Comparison of ENCODE assay signal across 9 mouse cellular contexts in the genomic region with DNA sequence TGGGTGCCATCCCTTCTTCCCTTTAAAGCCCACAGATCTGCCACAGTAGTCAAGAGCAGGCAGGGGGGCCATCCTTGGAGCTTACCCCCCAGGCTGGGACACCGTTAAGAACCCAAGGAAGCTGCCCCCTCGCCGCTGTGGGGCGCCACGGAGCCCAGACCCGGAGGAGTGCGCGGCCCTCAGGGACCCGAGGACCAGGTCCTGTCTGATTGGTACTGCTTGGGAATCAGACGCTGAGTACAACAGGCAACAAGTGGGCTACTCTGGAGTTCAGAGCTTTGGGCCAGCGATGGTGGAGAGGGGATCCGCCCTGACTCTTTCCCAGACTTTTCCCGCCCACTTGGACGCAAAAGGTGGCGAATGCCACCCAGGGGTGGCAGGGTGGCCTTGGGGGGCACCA. TPM values are rescaled to one million over a fixed set of nuclear protein-coding genes. Genes with fewer than 3 reads are reported as not detected.
A peak's percentile ranks its signal among the peaks of the same experiment; 100 is the strongest.
DNase-seq lines count a peak whose midpoint lies in the region; ATAC-seq and TF ChIP-seq lines count a peak whose summit lies in the region.
"Had no signal": no experiment of that assay in that cellular context is flagged by ENCODE, and none has a peak within 500 bp of the region (broad histone marks: within the 10 kb centered on the region; RNA-seq: fewer than 3 reads in every experiment).

No protein-coding gene starts in this region.

- H3K36me3 ChIP-seq in heart, embryonic 13.5 days = no peaks in the 10 kb centered on the region
- H3K36me3 ChIP-seq in limb, embryonic 15.5 days = no peaks in the 10 kb centered on the region
- H3K36me3 ChIP-seq in myocyte (ENCODE audit: control insufficient read depth, insufficient read depth) = peaks cover 4% of the 10 kb centered on the region
- H3K36me3 ChIP-seq: G1E had no signal

- peak overlapping the region; percentile 90 for H3K9ac ChIP-seq in heart, embryonic 13.5 days
- H3K9ac ChIP-seq in limb, embryonic 15.5 days = peak overlapping the region; percentile 55

- peaks cover 37% of the 10 kb centered on the region for H3K4me1 ChIP-seq in heart, embryonic 13.5 days
- peaks cover 29% of the 10 kb centered on the region for H3K4me1 ChIP-seq in limb, embryonic 15.5 days

- H3K4me3 ChIP-seq in heart, embryonic 13.5 days = peak overlapping the region; percentile 65
- peak overlapping the region; percentile 59 for H3K4me3 ChIP-seq in limb, embryonic 15.5 days
- H3K4me3 ChIP-seq in myocyte = peak overlapping the region; percentile 87

- peak overlapping the region; percentile 76 for H3K4me2 ChIP-seq in heart, embryonic 13.5 days
- H3K4me2 ChIP-seq in limb, embryonic 15.5 days = peak overlapping the region; percentile 54
- peak overlapping the region; percentile 81 for H3K4me2 ChIP-seq in myocyte (ENCODE audit: low read depth)

- H3K27me3 ChIP-seq in heart, embryonic 13.5 days (replicated peaks) = peaks cover 15% of the 10 kb centered on the region; the same call in 1 of the 2 replicates
- H3K27me3 ChIP-seq in limb, embryonic 15.5 days = peaks cover 4% of the 10 kb centered on the region; the same call in 1 of the 2 replicates
- no peaks in the 10 kb centered on the region for H3K27me3 ChIP-seq in myocyte (ENCODE audit: control insufficient read depth, insufficient read depth, insufficient read length)

- DNase-seq in gastrocnemius, postnatal 14 days = peak; percentile 23
- DNase-seq in gastrocnemius, adult 8-10 months (ENCODE audit: low spot score in 2 of 2) = no peak
- peak; percentile 10 for DNase-seq in brain, embryonic 14.5 days (ENCODE audit: low read depth)
- DNase-seq in frontal cortex, postnatal 36 days (ENCODE audit: low spot score in 2 of 2) = no peak
- no peak for DNase-seq in right cerebral cortex, postnatal 14 days

- no peak for TF ChIP-seq CTCF in brain, embryonic 14.5 days (IDR thresholded peaks at IDR 0.05; ENCODE audit: borderline replicate concordance, extremely low read depth, insufficient read depth, insufficient read length)

- WGBS in heart, embryonic 13.5 days = 3% methylated on average over 15 of the region's 15 CpGs
- 7% methylated on average over 15 of the region's 15 CpGs for WGBS in limb, embryonic 15.5 days

- peak overlapping the region; percentile 12 for H3ac ChIP-seq in myocyte (ENCODE audit: control insufficient read depth, insufficient read length)

- peaks cover 54% of the 10 kb centered on the region for H3K79me2 ChIP-seq in myocyte (ENCODE audit: control insufficient read depth, insufficient read depth)

- intact Hi-C loops in gastrocnemius, postnatal 14 days (cut with DNase I; ENCODE audit: low total_unique reads) = no loop called here

- ATAC-seq in heart, embryonic 13.5 days (ENCODE audit: extremely low read depth, insufficient number of reproducible peaks, low FRiP score, low TSS enrichment) = peak; percentile 43; the same call in 1 of the 2 replicates
- ATAC-seq in limb, embryonic 15.5 days (ENCODE audit: insufficient number of reproducible peaks, low FRiP score, low TSS enrichment, low read depth) = no peak

- H3K27ac ChIP-seq in heart, embryonic 13.5 days (replicated peaks) = peak overlapping the region; percentile 63
- H3K27ac ChIP-seq in limb, embryonic 15.5 days = peak overlapping the region; percentile 0; the same call in 1 of the 2 replicates

- no peaks in the 10 kb centered on the region for H3K9me3 ChIP-seq in heart, embryonic 13.5 days
- H3K9me3 ChIP-seq in limb, embryonic 15.5 days = no peaks in the 10 kb centered on the region
- H3K9me3 ChIP-seq: G1E had no signal

- TF ChIP-seq POLR2A in brain, embryonic 14.5 days (IDR thresholded peaks at IDR 0.05; ENCODE audit: borderline replicate concordance, extremely low read depth, insufficient read depth, insufficient read length, poor library complexity, severe bottlenecking) = no peak
- no peak for TF ChIP-seq POLR2A in myocyte (IDR thresholded peaks at IDR 0.05; ENCODE audit: insufficient read length, low read depth)

TF ChIP-seq in myocyte, 11 proteins besides CTCF, POLR2A, EP300 and RAD21:
- TF ChIP-seq REST (IDR thresholded peaks at IDR 0.05; ENCODE audit: insufficient read depth, insufficient read length) = no peak
- no peak for TF ChIP-seq POLR2AphosphoS2 (IDR thresholded peaks at IDR 0.05; ENCODE audit: insufficient read length, low read depth)
- TF ChIP-seq MYOG (IDR thresholded peaks at IDR 0.05; ENCODE audit: control insufficient read depth in 1 of 3, insufficient read depth in 1 of 3, insufficient read length in 2 of 3, low read depth in 2 of 3) = no peak
- TF ChIP-seq TCF3 (IDR thresholded peaks at IDR 0.05; ENCODE audit: insufficient read length, low read depth) = no peak
- no peak for TF ChIP-seq USF1 (IDR thresholded peaks at IDR 0.05; ENCODE audit: low read depth)
- no peak for TF ChIP-seq MAX (IDR thresholded peaks at IDR 0.05; ENCODE audit: low read depth)
- TF ChIP-seq SRF (IDR thresholded peaks at IDR 0.05; ENCODE audit: control insufficient read depth, insufficient read length, low read depth) = no peak
- no peak for TF ChIP-seq CEBPB (IDR thresholded peaks at IDR 0.05; ENCODE audit: insufficient read depth, poor library complexity, severe bottlenecking)
- TF ChIP-seq MYOD1 (IDR thresholded peaks at IDR 0.05; ENCODE audit: control insufficient read depth in 1 of 3, insufficient read length in 2 of 3, low read depth in 2 of 3) = no peak
- no peak for TF ChIP-seq E2F4 (IDR thresholded peaks at IDR 0.05; ENCODE audit: insufficient read depth)
- no peak for TF ChIP-seq TCF12 (IDR thresholded peaks at IDR 0.05; ENCODE audit: insufficient read depth, poor library complexity, severe bottlenecking)

RNA-seq across cellular contexts. Expression of a gene that starts 0.5 kb away (rescaled TPM):
- 10 to 100 TPM in 1 of 2 experiments, 1 to 10 TPM in 1; 6.4 to 10.1 TPM for total RNA-seq in gastrocnemius, postnatal 14 days (2021)
- total RNA-seq in gastrocnemius, adult 8-10 months (2022) = 1 to 10 TPM; 3.0 to 4.8 (median 4.1) TPM
- 6.8 and 9.9 TPM in 2 replicates for polyA plus RNA-seq in brain, embryonic 14.5 days (2012; rRNA removed)
- 23.3 and 23.9 TPM in 2 replicates for polyA plus RNA-seq in heart, embryonic 13.5 days (2015; fragmentation: Nextera tagmentation; extraction: Ambion mirVana)
- 85.2 and 88.8 TPM in 2 replicates for polyA plus RNA-seq in limb, embryonic 15.5 days (2015; fragmentation: Nextera tagmentation; extraction: Ambion mirVana)
- polyA plus RNA-seq in myocyte (2012; fragmentation: generic; extraction: Trizol) = 212 TPM
- polyA plus RNA-seq: G1E had no signal

Comparison
In these comparisons a context has a peak if more than half of its experiments do, and no peak if none do; other contexts are left out.
1. DNase-seq: peak in gastrocnemius, postnatal 14 days (single experiment) and brain, embryonic 14.5 days (single experiment); none in gastrocnemius, adult 8-10 months (0 of 2), frontal cortex, postnatal 36 days (0 of 2) and right cerebral cortex, postnatal 14 days (single experiment).
2. Peak in every context shown above with its lines, with median percentiles within 50 percentile points of each other: H3K4me2 ChIP-seq and H3K4me3 ChIP-seq.